Mouse (Mus musculus) left cerebral cortex, postnatal 36 days (tissue): ENCODE data around the gene Abt1. TPM values are rescaled to one million over a fixed set of nuclear protein-coding genes. Genes with fewer than 3 reads are reported as not detected.

Experiments
- DNase-seq, 2 experiments: peaks; one replicate each; pipeline ENCODE4 v3.0.0; 2021 to 2022; ENCODE audit warnings: low spot score in 2 of 2, mixed read lengths in 1 of 2
- intact Hi-C: fragments of 180-260 bp; cut with DNase I; formaldehyde crosslinking; loops from one replicate; pipeline ENCODE4 v1.15.1; 2025
- total RNA-seq, 2 experiments: library from RNA; stranded (reverse); gene quantifications; 2 replicates each; pipeline ENCODE4 v1.2.3; 2021

Gene Abt1
- total RNA-seq, 2 experiments from 2014 or later = 8.4 to 8.5 TPM

GRCm38 (mm10) chr13:23387548-23387947 is 36.1 kb downstream of the Abt1 start:
- no peak for DNase-seq
- intact Hi-C loops = no loop called here

GRCm38 (mm10) chr13:23383127-23383526 is 40.5 kb downstream of the Abt1 start:
- no peak for DNase-seq
- intact Hi-C loops = no loop called here

GRCm38 (mm10) chr13:23372433-23372832 is 51.2 kb downstream of the Abt1 start:
- no peak for DNase-seq
- intact Hi-C loops = no loop called here

- intact Hi-C loops = no loop called here
- DNase-seq = no peak
Measured at GRCm38 (mm10) chr13:23370075-23370474, 53.6 kb downstream of the Abt1 start.

GRCm38 (mm10) chr13:23369421-23369765 is 54.3 kb downstream of the Abt1 start:
- intact Hi-C loops = no loop called here
- DNase-seq = no peak

- peak; percentile 97 for DNase-seq
- intact Hi-C loops = no loop called here
Measured at GRCm38 (mm10) chr13:23368583-23369420, 54.9 kb downstream of the Abt1 start, which contains the start of gene Zfp322a. Zfp322a (minus strand) TSS chr13:23369208.

Other genes starting within 250 kb of the Abt1 start
- not detected for gene Vmn1r220, start 235.9 kb downstream of the Abt1 start, total RNA-seq
- not detected for gene Vmn1r221, start 209.7 kb downstream of the Abt1 start, total RNA-seq
- not detected for gene Vmn1r222, start 187.9 kb downstream of the Abt1 start, total RNA-seq
- not detected for gene Vmn1r223, start 176.7 kb downstream of the Abt1 start, total RNA-seq
- gene Zfp322a, start 54.7 kb downstream of the Abt1 start, total RNA-seq = 10 to 100 TPM; 26.3 to 35.5 TPM
- gene Btn1a1, start 42.0 kb upstream of the Abt1 start, total RNA-seq = not detected
- gene Btn2a2, start 65.0 kb upstream of the Abt1 start, total RNA-seq = 1 to 10 TPM in 1 of 2 experiments, under 1 TPM in 1; 0.93 to 1.5 TPM
- gene Hist1h4h, start 107.2 kb upstream of the Abt1 start, total RNA-seq = 100 to 1,000 TPM; 319 to 326 TPM
- gene Hist1h2af, start 110.0 kb upstream of the Abt1 start, total RNA-seq = 1 to 10 TPM; 6.2 to 7.0 TPM
- gene Hist1h3g, start 111.6 kb upstream of the Abt1 start, total RNA-seq = 1 to 10 TPM; 3.6 to 4.6 TPM
- gene Hist1h2bh, start 119.5 kb upstream of the Abt1 start, total RNA-seq = 1 to 10 TPM in 1 of 2 experiments, under 1 TPM in 1; 0.79 to 1.2 TPM
- 10 to 100 TPM; 17.9 to 18.2 TPM for gene Hist1h3f, start 120.2 kb upstream of the Abt1 start, total RNA-seq
- gene Hist1h4f, start 127.8 kb upstream of the Abt1 start, total RNA-seq = 100 to 1,000 TPM; 173 to 184 TPM
- gene Hist1h1d, start 129.4 kb upstream of the Abt1 start, total RNA-seq = 1 to 10 TPM; 4.7 to 6.5 TPM
- gene Hist1h3e, start 138.5 kb upstream of the Abt1 start, total RNA-seq = 10 to 100 TPM; 46.6 to 51.6 TPM
- gene Hist1h2ae, start 147.4 kb upstream of the Abt1 start, total RNA-seq = 1 to 10 TPM; 6.2 to 7.8 TPM
- gene Hist1h2bg, start 147.5 kb upstream of the Abt1 start, total RNA-seq = 10 to 100 TPM; 86.3 to 99.7 TPM
- gene Hist1h2bf, start 150.3 kb upstream of the Abt1 start, total RNA-seq = 10 to 100 TPM; 20.6 to 28.9 TPM
- gene Hist1h2ad, start 150.5 kb upstream of the Abt1 start, total RNA-seq = 1 to 10 TPM; 3.1 to 8.2 TPM
- gene Hist1h3d, start 151.9 kb upstream of the Abt1 start, total RNA-seq = 10 to 100 TPM in 1 of 2 experiments, 1 to 10 TPM in 1; 7.7 to 10.8 TPM
- 100 to 1,000 TPM; 160 to 166 TPM for gene Hist1h4d, start 157.7 kb upstream of the Abt1 start, total RNA-seq
- 1 to 10 TPM; 7.0 to 7.4 TPM for gene Hist1h2be, start 197.3 kb upstream of the Abt1 start, total RNA-seq
- gene Hist1h1e, start 198.7 kb upstream of the Abt1 start, total RNA-seq = 10 to 100 TPM; 70.8 to 73.2 TPM